Mouse (Mus musculus) limb, embryonic 10.5 days (tissue): ENCODE measurements at regions not wholly inside any gene's neighbourhood (a gene's known extent, or its start where the extent isn't known, plus 50 kb on each side); places are given as distances from the start of the nearest gene placed in this dataset.
"Not testable (repeated sequence)": the region's sequence is repeated elsewhere in the genome, so short reads cannot be mapped to it uniquely, and the experiment has no call there.

Source experiments
- DNase-seq: peaks from one replicate; pipeline ENCODE4 v3.0.0-alpha.2; 2017; ENCODE audit warnings: low spot score
- H3K27ac ChIP-seq: fragments of 300-500 bp; sonication (generic); 2 replicates; pipeline ENCODE4 v1.5.1; 2016; ENCODE audit warnings: mild to moderate bottlenecking
- H3K27me3 ChIP-seq: fragments of 300-500 bp; sonication (generic); 2 replicates; pipeline ENCODE4 v1.6.1; 2016; ENCODE audit warnings: low read depth, mild to moderate bottlenecking; ENCODE audit not compliant: poor library complexity, severe bottlenecking
- H3K36me3 ChIP-seq: fragments of 300-500 bp; sonication (generic); 2 replicates; pipeline ENCODE4 v1.6.1; 2016; ENCODE audit warnings: mild to moderate bottlenecking, moderate library complexity
- H3K4me1 ChIP-seq: fragments of 300-500 bp; sonication (generic); 2 replicates; pipeline ENCODE4 v1.6.1; 2016
- H3K4me3 ChIP-seq: fragments of 300-500 bp; sonication (generic); 2 replicates; pipeline ENCODE4 v1.5.1; 2016; ENCODE audit warnings: mild to moderate bottlenecking, moderate library complexity
- H3K9me3 ChIP-seq: fragments of 300-500 bp; sonication (generic); replicated peaks from 2 replicates; pipeline ENCODE4 v1.6.1; 2016; ENCODE audit warnings: mild to moderate bottlenecking
- WGBS: fragments of 180-500 bp; shearing (Covaris S2); methylation state at CpG from one replicate; pipeline ENCODE4 v1.1.7; 2016; 5-methylcytosine and 5-hydroxymethylcytosine counted together

DNA sequence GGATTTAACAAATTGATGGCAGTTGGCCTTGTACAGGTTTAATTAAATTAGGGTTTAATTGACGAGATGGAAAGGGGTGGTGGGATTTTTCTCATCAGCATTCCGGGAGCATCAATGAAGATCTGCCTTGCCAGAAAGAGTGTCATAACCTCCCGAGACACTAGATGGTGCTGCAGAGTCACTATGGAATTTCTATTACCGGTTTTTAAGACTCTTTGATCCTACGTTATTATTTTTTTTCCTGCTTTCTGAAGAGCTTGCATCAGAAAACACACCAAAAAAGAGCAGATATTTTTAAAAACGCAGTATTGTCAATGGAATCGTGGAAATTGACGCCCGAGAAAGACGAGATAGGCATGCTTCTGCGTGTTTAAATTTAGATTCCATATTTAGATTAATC lies 181.2 kb downstream of the 1700010I14Rik start:
- peaks cover 15% of the 10 kb centered on the region for H3K4me1 ChIP-seq
- DNase-seq = peak; percentile 63
- 22% methylated on average over 11 of the region's 11 CpGs for WGBS

DNA sequence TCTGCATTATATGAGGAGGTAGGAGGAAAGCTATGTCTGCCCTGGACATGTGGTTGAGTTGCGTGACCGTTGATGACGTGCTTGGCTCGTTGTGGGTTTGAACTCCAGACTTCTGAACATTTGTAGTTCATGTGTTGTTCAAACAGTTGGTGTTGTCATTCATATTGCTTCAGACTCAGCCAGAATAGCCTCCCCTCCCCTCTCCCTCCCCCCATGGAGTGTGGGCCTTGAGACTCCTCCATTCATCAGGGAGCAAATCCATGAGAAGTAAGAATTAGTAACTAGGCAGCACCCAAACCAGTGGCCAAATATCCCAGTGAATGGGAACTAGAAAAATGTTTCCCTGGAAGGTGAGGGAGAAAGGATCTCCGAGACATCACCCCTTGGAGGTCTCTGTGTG lies 209.0 kb downstream of the 1700010I14Rik start:
- Histone ChIP-seq H3K4me1 (no peaks in the 10 kb centered on the region), H3K27ac (no peak overlapping the region), H3K36me3 (no peaks in the 10 kb centered on the region), H3K4me3 (no peak overlapping the region), H3K27me3 (no peaks in the 10 kb centered on the region), H3K9me3 (no peaks in the 10 kb centered on the region)
- 89% methylated on average over 5 of the region's 5 CpGs for WGBS
- DNase-seq = no peak

More for the DNA sequence above, 181.2 kb downstream of the 1700010I14Rik start:
- no peaks in the 10 kb centered on the region for H3K9me3 ChIP-seq
- peaks cover 7% of the 10 kb centered on the region; the same call in 1 of the 2 replicates for H3K27me3 ChIP-seq
- H3K36me3 ChIP-seq = no peaks in the 10 kb centered on the region
- no peak overlapping the region for H3K4me3 ChIP-seq
- no peak overlapping the region for H3K27ac ChIP-seq

DNA sequence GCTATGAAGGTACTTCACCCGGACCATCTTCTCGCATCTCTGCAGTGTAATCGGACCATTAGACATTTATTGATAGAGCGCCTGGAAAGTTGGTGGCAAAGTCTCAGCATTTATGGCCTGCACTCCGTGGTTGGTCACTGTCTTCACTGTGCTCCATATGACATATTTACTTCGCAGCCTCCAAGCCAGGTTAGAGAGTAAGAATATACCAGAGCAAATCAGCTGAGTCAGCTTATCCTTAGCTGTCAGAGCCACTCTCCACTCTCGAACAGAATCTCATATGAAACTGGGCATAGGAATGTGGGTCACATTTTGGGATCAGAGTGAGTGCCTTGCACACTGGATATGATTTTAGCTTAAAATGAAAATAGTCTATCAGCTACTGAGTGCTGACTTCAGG lies 212.3 kb downstream of the 1700010I14Rik start:
- Histone ChIP-seq H3K4me3 (no peak overlapping the region), H3K9me3 (no peaks in the 10 kb centered on the region), H3K27ac (no peak overlapping the region), H3K27me3 (no peaks in the 10 kb centered on the region), H3K36me3 (no peaks in the 10 kb centered on the region), H3K4me1 (no peaks in the 10 kb centered on the region)
- WGBS = 93% methylated on average over 7 of the region's 7 CpGs
- DNase-seq = no peak

DNA sequence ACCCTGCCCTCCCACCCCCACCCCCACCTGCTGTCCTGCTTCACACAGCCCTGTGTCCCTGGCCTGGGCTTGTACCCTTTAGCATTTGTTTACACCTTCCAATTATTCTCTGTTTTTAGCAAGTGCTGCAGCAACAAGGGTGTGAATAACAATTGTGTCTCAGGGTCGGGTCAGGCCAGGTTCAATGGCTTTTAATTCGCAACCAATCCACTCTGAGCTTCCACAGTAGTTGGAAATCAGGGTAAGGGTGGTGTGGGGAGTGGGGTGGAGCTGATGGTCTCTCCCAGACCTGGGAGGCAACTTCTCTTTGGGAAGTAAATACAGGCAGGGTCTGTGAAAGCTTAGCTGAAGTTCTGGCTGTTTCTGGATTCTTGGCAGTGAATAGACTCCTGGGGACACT lies 214.4 kb downstream of the 1700010I14Rik start:
- Histone ChIP-seq H3K9me3 (no peaks in the 10 kb centered on the region), H3K27ac (no peak overlapping the region), H3K36me3 (no peaks in the 10 kb centered on the region), H3K27me3 (no peaks in the 10 kb centered on the region), H3K4me1 (no peaks in the 10 kb centered on the region), H3K4me3 (no peak overlapping the region)
- DNase-seq = no peak
- WGBS = 17% methylated on average over 2 of the region's 2 CpGs

DNA sequence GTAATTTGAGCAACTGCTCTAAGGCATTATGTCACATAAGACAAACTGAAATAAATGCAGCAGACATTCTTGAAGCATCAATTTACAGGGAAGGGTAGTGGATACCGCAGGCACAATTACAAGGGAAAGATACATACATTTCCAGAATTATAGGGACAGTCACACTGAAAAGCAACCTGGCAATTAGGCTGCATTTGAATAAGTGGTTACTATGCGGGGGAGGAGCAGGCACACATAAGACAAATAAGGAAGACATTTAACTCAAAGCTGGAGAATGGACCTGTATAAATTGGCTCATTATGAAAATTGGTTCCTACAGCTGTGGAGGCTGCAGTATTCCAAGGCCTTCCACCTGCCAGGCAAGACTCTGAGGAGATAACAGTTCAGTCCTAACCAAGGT lies 211.2 kb upstream of the Gm17728 start:
- H3K36me3 ChIP-seq = no peaks in the 10 kb centered on the region
- DNase-seq = no peak
- no peaks in the 10 kb centered on the region for H3K9me3 ChIP-seq
- no peak overlapping the region for H3K27ac ChIP-seq
- WGBS = 81% methylated on average over 2 of the region's 2 CpGs
- no peaks in the 10 kb centered on the region for H3K27me3 ChIP-seq
- H3K4me3 ChIP-seq = no peak overlapping the region
- no peaks in the 10 kb centered on the region for H3K4me1 ChIP-seq

DNA sequence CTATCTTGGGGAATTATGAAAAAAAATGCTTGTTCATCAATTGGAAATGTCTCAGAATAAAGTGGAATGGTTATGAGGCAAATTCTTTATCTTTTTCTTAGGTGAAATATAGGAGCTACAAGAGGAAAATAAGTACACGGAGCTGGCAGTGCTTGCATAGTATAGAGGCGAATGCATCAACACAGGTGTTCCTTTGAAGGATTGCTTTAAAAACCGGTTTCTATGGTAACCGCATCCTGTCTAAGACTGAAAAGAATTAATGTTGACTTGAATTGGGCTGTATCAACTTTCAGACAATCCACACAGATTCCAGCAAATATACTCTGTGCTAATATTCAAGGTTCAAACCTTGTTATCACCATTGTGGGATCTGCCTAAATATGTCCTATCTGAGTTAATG lies 198.8 kb upstream of the Gm17728 start:
- no peaks in the 10 kb centered on the region for H3K9me3 ChIP-seq
- 86% methylated on average over 4 of the region's 4 CpGs for WGBS
- H3K36me3 ChIP-seq = no peaks in the 10 kb centered on the region
- H3K27me3 ChIP-seq = no peaks in the 10 kb centered on the region
- no peak for DNase-seq
- H3K4me1 ChIP-seq = peaks cover 3% of the 10 kb centered on the region; the same call in 1 of the 2 replicates
- H3K27ac ChIP-seq = no peak overlapping the region
- no peak overlapping the region for H3K4me3 ChIP-seq

DNA sequence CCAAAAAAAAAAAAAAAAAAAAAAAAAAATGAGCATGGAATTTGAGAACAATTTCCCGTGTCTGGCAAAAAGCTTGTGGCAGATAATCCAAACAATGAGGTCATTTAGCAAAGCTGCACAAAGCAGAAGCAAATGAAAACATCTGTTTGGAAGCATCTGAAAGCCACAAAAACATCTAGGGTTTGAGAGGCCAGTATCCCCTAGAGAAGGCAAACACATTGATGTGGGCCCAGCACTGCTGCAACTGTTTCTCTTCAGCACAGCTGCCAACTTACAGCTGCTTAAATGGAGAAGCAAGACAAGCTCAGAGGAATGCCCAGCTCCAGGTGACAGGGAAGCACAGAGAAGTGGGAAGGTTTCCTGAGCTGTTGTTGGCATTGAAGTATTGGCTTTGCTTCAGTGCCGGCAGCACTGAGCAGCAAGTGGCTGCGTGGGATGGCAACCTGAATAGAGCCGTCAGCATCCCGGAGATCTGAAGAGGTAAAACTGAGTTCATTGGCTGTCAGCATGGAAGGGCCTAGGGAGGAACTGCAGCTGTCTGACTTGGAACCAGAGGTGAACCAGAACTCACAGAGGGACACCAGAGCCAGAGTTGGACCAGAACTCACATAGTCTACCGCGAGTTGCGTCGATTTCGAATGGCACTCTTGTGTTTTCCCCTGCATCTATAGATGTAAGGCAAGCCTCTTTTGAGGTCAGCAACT lies 193.8 kb upstream of the Gm17728 start:
- H3K36me3 ChIP-seq = no peaks in the 10 kb centered on the region
- WGBS = 76% methylated on average over 10 of the region's 10 CpGs
- H3K27me3 ChIP-seq = no peaks in the 10 kb centered on the region
- DNase-seq = no peak
- H3K27ac ChIP-seq = no peak overlapping the region
- H3K9me3 ChIP-seq = no peaks in the 10 kb centered on the region
- H3K4me3 ChIP-seq = no peak overlapping the region
- peaks cover 5% of the 10 kb centered on the region; the same call in 1 of the 2 replicates for H3K4me1 ChIP-seq

DNA sequence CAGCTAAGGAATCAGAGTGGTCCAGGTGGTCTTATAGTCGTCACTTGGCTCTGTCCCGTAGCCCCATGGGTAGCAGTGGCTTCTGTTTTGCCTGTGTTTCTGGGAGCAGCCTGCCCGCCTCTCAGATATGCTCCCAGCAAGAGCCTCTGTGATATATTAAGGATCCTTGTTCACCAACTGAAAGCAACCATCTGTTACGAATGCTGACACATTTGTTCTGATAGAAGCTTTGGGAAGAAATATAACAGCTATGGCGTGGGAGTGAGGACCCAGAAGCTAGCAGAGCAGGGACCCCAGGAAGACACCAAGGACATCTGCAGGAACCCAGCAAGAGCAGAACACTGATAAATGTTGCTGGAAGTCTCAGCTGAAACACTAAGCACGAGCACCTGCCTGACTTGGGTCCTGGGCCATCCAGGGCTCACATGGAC lies 186.7 kb upstream of the Gm17728 start:
- H3K4me1 ChIP-seq = no peaks in the 10 kb centered on the region
- no peak overlapping the region for H3K4me3 ChIP-seq
- no peak for DNase-seq
- H3K27ac ChIP-seq = no peak overlapping the region
- H3K27me3 ChIP-seq = no peaks in the 10 kb centered on the region
- H3K36me3 ChIP-seq = no peaks in the 10 kb centered on the region
- no peaks in the 10 kb centered on the region for H3K9me3 ChIP-seq
- WGBS = 76% methylated on average over 6 of the region's 6 CpGs

DNA sequence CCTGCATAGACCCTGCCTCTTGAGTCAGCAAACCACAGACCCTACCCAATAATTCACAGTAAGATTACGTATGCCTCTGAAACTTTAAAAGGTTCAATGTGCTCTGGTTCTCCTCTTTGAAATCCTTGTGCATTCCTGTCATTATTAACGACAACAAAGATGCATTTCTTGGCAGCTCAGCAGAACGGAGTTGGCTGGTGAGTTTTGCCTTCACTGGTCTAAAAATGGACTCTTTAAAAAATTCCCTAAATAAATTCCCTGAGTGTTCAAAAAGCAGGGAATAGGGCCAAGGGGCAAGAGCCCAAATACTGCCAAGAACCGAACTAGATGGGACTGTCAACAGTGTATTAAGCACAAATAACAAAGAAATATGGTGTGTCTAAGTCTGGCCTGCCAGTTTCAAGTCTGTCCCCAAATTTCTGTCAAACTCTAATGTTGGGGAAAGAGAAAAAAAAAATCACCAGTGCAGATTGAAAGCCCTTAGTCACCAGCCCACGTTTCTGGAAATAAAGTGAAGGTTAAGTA lies 163.2 kb upstream of the Gm17728 start:
- H3K4me3 ChIP-seq = no peak overlapping the region
- no peaks in the 10 kb centered on the region for H3K4me1 ChIP-seq
- WGBS = 72% methylated on average over 5 of the region's 5 CpGs
- no peaks in the 10 kb centered on the region for H3K9me3 ChIP-seq
- DNase-seq = no peak
- H3K36me3 ChIP-seq = no peaks in the 10 kb centered on the region
- no peaks in the 10 kb centered on the region for H3K27me3 ChIP-seq
- no peak overlapping the region for H3K27ac ChIP-seq

DNA sequence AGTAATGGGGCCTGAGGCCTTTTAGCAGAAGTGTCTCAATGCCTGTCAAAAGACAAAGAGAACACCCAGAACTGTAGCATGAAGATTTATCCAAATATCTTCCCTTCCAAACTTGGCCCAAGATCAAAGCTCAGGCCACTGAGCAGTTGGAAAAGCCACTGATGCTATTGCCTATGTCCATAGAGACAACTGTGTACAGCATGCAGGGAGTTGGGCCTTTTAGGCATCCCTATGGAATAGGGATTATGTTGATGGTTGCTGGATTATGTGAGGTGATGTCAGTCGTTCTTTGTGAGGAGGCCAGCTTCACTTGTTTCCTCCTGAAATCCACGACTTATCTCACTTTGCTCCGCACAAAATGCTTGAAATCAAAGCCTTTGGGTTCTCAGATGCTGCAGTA lies 153.1 kb upstream of the Gm17728 start:
- no peaks in the 10 kb centered on the region for H3K36me3 ChIP-seq
- 87% methylated on average over 3 of the region's 3 CpGs for WGBS
- no peaks in the 10 kb centered on the region for H3K4me1 ChIP-seq
- H3K27me3 ChIP-seq = no peaks in the 10 kb centered on the region
- no peak for DNase-seq
- no peak overlapping the region for H3K4me3 ChIP-seq
- no peaks in the 10 kb centered on the region for H3K9me3 ChIP-seq
- H3K27ac ChIP-seq = no peak overlapping the region

DNA sequence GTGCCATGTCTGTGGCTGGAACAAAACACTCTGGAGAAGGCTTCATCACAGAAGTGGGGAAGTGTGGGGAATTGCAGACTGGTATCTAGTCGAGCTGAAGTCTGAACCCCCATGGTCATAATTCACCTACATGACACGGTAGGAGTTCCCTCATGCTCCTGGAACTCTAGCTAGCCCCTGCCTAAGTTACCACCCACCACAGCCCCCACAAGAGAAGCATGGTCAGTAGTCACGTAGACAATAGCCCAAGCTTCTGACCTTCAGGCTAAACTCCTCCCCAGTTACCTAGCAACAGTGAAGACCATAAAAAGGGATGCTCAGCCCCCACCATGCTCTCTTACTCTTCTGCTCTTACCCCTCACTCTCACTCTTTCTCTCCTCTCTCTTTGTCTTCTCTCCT lies 143.8 kb upstream of the Gm17728 start:
- not testable (repeated sequence) for H3K9me3 ChIP-seq, DNase-seq, H3K36me3 ChIP-seq, H3K4me1 ChIP-seq, H3K27ac ChIP-seq, H3K4me3 ChIP-seq, H3K27me3 ChIP-seq
- WGBS = 34% methylated on average over 3 of the region's 3 CpGs

DNA sequence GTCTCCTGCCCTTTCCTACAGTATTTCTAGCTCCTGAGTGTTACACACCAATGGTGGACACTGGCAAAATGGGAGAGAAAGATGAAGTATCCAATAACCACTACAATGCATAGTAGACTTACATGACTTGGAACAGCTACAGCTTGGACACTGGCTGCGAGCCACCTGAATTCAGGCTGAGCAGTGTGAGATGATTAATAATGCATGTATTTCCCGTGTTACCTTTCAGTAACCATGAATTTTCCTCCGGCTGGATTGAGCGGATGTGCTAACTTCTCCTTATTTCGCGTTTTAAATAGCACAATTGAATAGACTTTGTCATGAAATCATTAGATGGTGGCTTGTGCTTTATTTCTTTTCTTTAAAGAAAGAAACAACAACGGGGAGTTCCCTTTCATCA lies 142.4 kb upstream of the Gm17728 start:
- no peaks in the 10 kb centered on the region for H3K27me3 ChIP-seq
- 86% methylated on average over 7 of the region's 7 CpGs for WGBS
- no peaks in the 10 kb centered on the region for H3K36me3 ChIP-seq
- H3K27ac ChIP-seq = no peak overlapping the region
- DNase-seq = no peak
- H3K4me1 ChIP-seq = no peaks in the 10 kb centered on the region
- no peaks in the 10 kb centered on the region; the same call in 1 of the 2 replicates for H3K9me3 ChIP-seq
- no peak overlapping the region for H3K4me3 ChIP-seq

DNA sequence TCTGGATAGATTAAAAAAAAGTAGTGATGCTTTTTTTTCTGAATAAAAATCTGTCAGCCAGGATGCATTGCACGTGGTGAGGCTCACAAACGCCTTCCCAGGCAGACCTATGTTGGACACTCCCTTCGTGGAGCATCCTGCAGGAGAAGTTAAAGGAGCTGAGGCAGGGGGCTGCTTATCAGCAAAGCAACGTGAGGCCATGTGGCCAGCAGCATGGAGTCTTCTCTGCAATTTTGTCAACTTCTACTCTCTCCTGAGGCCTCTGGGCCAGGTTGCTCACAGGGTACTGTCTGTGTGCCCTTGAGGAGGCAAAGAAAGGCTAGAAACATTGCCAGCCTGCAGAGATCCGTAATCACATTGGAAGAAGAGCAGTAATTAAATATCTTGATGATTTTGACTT lies 140.0 kb upstream of the Gm17728 start:
- Histone ChIP-seq H3K4me3 (no peak overlapping the region), H3K36me3 (no peaks in the 10 kb centered on the region)

More for the DNA sequence above, 140.0 kb upstream of the Gm17728 start:
- Histone ChIP-seq H3K27ac (no peak overlapping the region), H3K9me3 (no peaks in the 10 kb centered on the region; the same call in 1 of the 2 replicates), H3K27me3 (no peaks in the 10 kb centered on the region), H3K4me1 (no peaks in the 10 kb centered on the region)
- WGBS = 85% methylated on average over 5 of the region's 5 CpGs
- no peak for DNase-seq
